Mouse (Mus musculus) testis, adult 2 months (tissue): ENCODE results near the gene Usp18.

Experiments used
- CTCF ChIP-seq: fragments of 200-500 bp; IDR thresholded peaks from 2 replicates; pipeline ENCODE4 v1.5.1; 2012; ENCODE audit warnings: low read depth, mild to moderate bottlenecking, inconsistent platforms, low read length, moderate library complexity; ENCODE audit not compliant: control insufficient read depth, insufficient read depth, insufficient replicate concordance
- POLR2A ChIP-seq: fragments of 200-500 bp; IDR thresholded peaks from 2 replicates; pipeline ENCODE4 v1.6.1; 2012; ENCODE audit warnings: low read depth, mild to moderate bottlenecking, inconsistent platforms, low read length, moderate library complexity; ENCODE audit not compliant: control insufficient read depth

- TF ChIP-seq CTCF: no peak
- no peak for TF ChIP-seq POLR2A
Observed at GRCm38 (mm10) chr6:121319099-121319498, 73.4 kb downstream of the Usp18 start.
